Mouse (Mus musculus): ENCODE measurements around the gene Gm13871. TPM values are rescaled to one million over a fixed set of nuclear protein-coding genes. Genes with fewer than 3 reads are reported as not detected.
"Not testable (repeated sequence)": the region's sequence is repeated elsewhere in the genome, so short reads cannot be mapped to it uniquely, and the experiment has no call there.

Gene Gm13871
- total and polyA plus RNA-seq, 3 experiments: not detected

DNA sequence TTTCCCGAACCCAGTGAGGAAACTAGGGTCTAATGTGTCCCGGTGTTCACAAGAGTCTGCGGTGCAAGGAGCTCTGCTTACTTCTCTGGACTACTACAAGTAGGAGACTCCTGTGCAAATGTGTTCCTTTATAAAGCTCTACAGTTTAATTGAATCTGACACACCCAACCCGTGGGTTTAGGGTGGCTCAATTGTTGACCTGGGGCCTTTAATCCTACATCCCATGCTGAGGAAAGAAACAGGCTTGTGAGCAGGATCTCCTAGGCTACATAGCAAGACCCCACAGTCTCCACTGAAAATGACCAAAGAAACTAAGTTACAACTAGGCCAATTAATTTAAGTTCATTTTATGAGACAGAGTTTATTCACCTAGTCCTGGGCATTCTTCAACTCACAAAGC lies 29.6 kb downstream of the Gm13871 start, which contains the start of gene Gm11758:
TSS of gene Gm11758 (minus strand) at position 101 of the 400 bp plus-strand sequence.
- H3K9ac ChIP-seq (ENCODE audit: insufficient read depth, low read depth); H3K9me3 ChIP-seq (replicated peaks; ENCODE audit: low read length); H3K4me2 ChIP-seq (ENCODE audit: insufficient read depth, low read depth, poor library complexity, severe bottlenecking); H3K27me3 ChIP-seq (replicated peaks); dilution Hi-C loops (cut with MboI; ENCODE audit: extremely low pct_ligation_motif_present, extremely low pct_unique_long_range_greater_than_20kb, low sequenced_read_pairs); H3K36me3 ChIP-seq (replicated peaks in 1 of 2; ENCODE audit: control insufficient read depth in 1 of 2, insufficient read depth in 1 of 2, low read length in 1 of 2); H3K27ac ChIP-seq (ENCODE audit: insufficient read depth, low read depth); DNase-seq (ENCODE audit: extremely low read depth); H3K79me2 ChIP-seq (replicated peaks; ENCODE audit: control insufficient read depth, extremely low read depth, insufficient read depth, poor library complexity, severe bottlenecking); H3K4me3 ChIP-seq (replicated peaks in 1 of 3; ENCODE audit: low read depth in 2 of 3, low read length in 2 of 3, poor library complexity in 1 of 3); in situ Hi-C loops (cut with MboI; ENCODE audit: low pct_ligation_motif_present, low pct_unique_long_range_greater_than_20kb, low sequenced_read_pairs); H3K4me1 ChIP-seq (ENCODE audit: control insufficient read depth in 1 of 2, insufficient read depth in 2 of 2): not testable (repeated sequence)

Other genes with a start within 250 kb of the Gm13871 start
- gene Gm11239, start 237.6 kb downstream of the Gm13871 start, total RNA-seq (2012; rRNA removed): 0.17 TPM in 2 replicates
- gene Gm11239, start 237.6 kb downstream of the Gm13871 start, total RNA-seq (2014; rRNA removed): not detected in 2 replicates
- gene Gm11239, start 237.6 kb downstream of the Gm13871 start, polyA plus RNA-seq (2012; ENCODE audit: insufficient read length, low read depth): not detected in 2 replicates
- not detected in 2 replicates for gene Gm428, start 222.4 kb downstream of the Gm13871 start, total RNA-seq (2012; rRNA removed)
- gene Gm428, start 222.4 kb downstream of the Gm13871 start, total RNA-seq (2014; rRNA removed): not detected in 2 replicates
- not detected in 2 replicates for gene Gm428, start 222.4 kb downstream of the Gm13871 start, polyA plus RNA-seq (2012; ENCODE audit: insufficient read length, low read depth)
- gene Rasef, start 115.0 kb downstream of the Gm13871 start, total RNA-seq (2012; rRNA removed): 1.6 and 2.9 TPM in 2 replicates
- 0.11 and 0.20 TPM in 2 replicates for gene Rasef, start 115.0 kb downstream of the Gm13871 start, total RNA-seq (2014; rRNA removed)
- gene Rasef, start 115.0 kb downstream of the Gm13871 start, polyA plus RNA-seq (2012; ENCODE audit: insufficient read length, low read depth): 0.11 and 0.16 TPM in 2 replicates
- gene Gm11758, start 29.7 kb downstream of the Gm13871 start, total RNA-seq (2012; rRNA removed): not detected in 2 replicates
- not detected in 2 replicates for gene Gm11758, start 29.7 kb downstream of the Gm13871 start, total RNA-seq (2014; rRNA removed)
- not detected in 2 replicates for gene Gm11758, start 29.7 kb downstream of the Gm13871 start, polyA plus RNA-seq (2012; ENCODE audit: insufficient read length, low read depth)
- gene Gm11757, start 14.8 kb downstream of the Gm13871 start, total RNA-seq (2012; rRNA removed): not detected in 2 replicates
- not detected in 2 replicates for gene Gm11757, start 14.8 kb downstream of the Gm13871 start, total RNA-seq (2014; rRNA removed)
- gene Gm11757, start 14.8 kb downstream of the Gm13871 start, polyA plus RNA-seq (2012; ENCODE audit: insufficient read length, low read depth): not detected in 2 replicates
- gene Gm11756, start 14.8 kb upstream of the Gm13871 start, total RNA-seq (2012; rRNA removed): not detected in 2 replicates
- not detected in 2 replicates for gene Gm11756, start 14.8 kb upstream of the Gm13871 start, total RNA-seq (2014; rRNA removed)
- gene Gm11756, start 14.8 kb upstream of the Gm13871 start, polyA plus RNA-seq (2012; ENCODE audit: insufficient read length, low read depth): not detected in 2 replicates
- not detected in 2 replicates for gene 2310002L09Rik, start 44.9 kb upstream of the Gm13871 start, total RNA-seq (2012; rRNA removed)
- not detected in 2 replicates for gene 2310002L09Rik, start 44.9 kb upstream of the Gm13871 start, total RNA-seq (2014; rRNA removed)
- not detected in 2 replicates for gene 2310002L09Rik, start 44.9 kb upstream of the Gm13871 start, polyA plus RNA-seq (2012; ENCODE audit: insufficient read length, low read depth)
- gene Frmd3, start 107.5 kb upstream of the Gm13871 start, total RNA-seq (2012; rRNA removed): not detected in 2 replicates
- not detected in 2 replicates for gene Frmd3, start 107.5 kb upstream of the Gm13871 start, total RNA-seq (2014; rRNA removed)
- gene Frmd3, start 107.5 kb upstream of the Gm13871 start, polyA plus RNA-seq (2012; ENCODE audit: insufficient read length, low read depth): not detected in 2 replicates